Mouse (Mus musculus): ENCODE measurements around the gene Mapk8ip1. TPM values are rescaled to one million over a fixed set of nuclear protein-coding genes. Genes with fewer than 3 reads are reported as not detected.

Mapk8ip1 gene
- polyA plus RNA-seq, 1 experiment, result 0.20 TPM

GRCm38 (mm10) chr2:92350686-92351085 lies 50.4 kb downstream of the Mapk8ip1 start:
- H3K4me3 ChIP-seq (replicated peaks), result no peak overlapping the region
- H3K4me1 ChIP-seq, result peaks cover 45% of the 10 kb centered on the region
- H3K36me3 ChIP-seq (replicated peaks; ENCODE audit: low read length), result peaks cover 95% of the 10 kb centered on the region
- TF ChIP-seq GATA1 (IDR thresholded peaks at IDR 0.05; ENCODE audit: borderline replicate concordance, low read length), result no peak
- TF ChIP-seq FLI1 (IDR thresholded peaks at IDR 0.05; ENCODE audit: low read length), result no peak
- no peaks in the 10 kb centered on the region for H3K9me3 ChIP-seq
- H3K27me3 ChIP-seq (replicated peaks), result no peaks in the 10 kb centered on the region

- H3K4me1 ChIP-seq, result peaks cover 47% of the 10 kb centered on the region
- H3K36me3 ChIP-seq (replicated peaks; ENCODE audit: low read length), result peaks cover 94% of the 10 kb centered on the region
- H3K9me3 ChIP-seq, result no peaks in the 10 kb centered on the region
- TF ChIP-seq FLI1 (IDR thresholded peaks at IDR 0.05; ENCODE audit: low read length) (no peak), GATA1 (IDR thresholded peaks at IDR 0.05; ENCODE audit: borderline replicate concordance, low read length) (no peak)
- H3K4me3 ChIP-seq (replicated peaks), result no peak overlapping the region
- H3K27me3 ChIP-seq (replicated peaks), result no peaks in the 10 kb centered on the region
Observed at GRCm38 (mm10) chr2:92349589-92350425, 51.3 kb downstream of the Mapk8ip1 start.

- Histone ChIP-seq H3K4me1 (peaks cover 46% of the 10 kb centered on the region), H3K9me3 (no peaks in the 10 kb centered on the region), H3K27me3 (replicated peaks) (no peaks in the 10 kb centered on the region), H3K4me3 (replicated peaks) (no peak overlapping the region), H3K36me3 (replicated peaks; ENCODE audit: low read length) (peaks cover 89% of the 10 kb centered on the region)
- TF ChIP-seq FLI1 (IDR thresholded peaks at IDR 0.05; ENCODE audit: low read length), result no peak
- no peak for TF ChIP-seq GATA1 (IDR thresholded peaks at IDR 0.05; ENCODE audit: borderline replicate concordance, low read length)
Observed at GRCm38 (mm10) chr2:92347191-92347590, 53.9 kb downstream of the Mapk8ip1 start.

GRCm38 (mm10) chr2:92342418-92342817 lies 58.6 kb downstream of the Mapk8ip1 start:
- H3K27me3 ChIP-seq (replicated peaks), result no peaks in the 10 kb centered on the region
- peaks cover 42% of the 10 kb centered on the region for H3K4me1 ChIP-seq
- no peak for TF ChIP-seq GATA1 (IDR thresholded peaks at IDR 0.05; ENCODE audit: borderline replicate concordance, low read length)
- no peak for TF ChIP-seq FLI1 (IDR thresholded peaks at IDR 0.05; ENCODE audit: low read length)
- H3K36me3 ChIP-seq (replicated peaks; ENCODE audit: low read length), result peaks cover 86% of the 10 kb centered on the region
- no peak overlapping the region for H3K4me3 ChIP-seq (replicated peaks)
- H3K9me3 ChIP-seq, result no peaks in the 10 kb centered on the region

Other genes with a start within 250 kb of the Mapk8ip1 start
- 28.2 and 40.3 TPM in 2 replicates for gene Pex16, start 26.6 kb downstream of the Mapk8ip1 start, polyA plus RNA-seq (2012; ENCODE audit: insufficient read depth, low replicate concordance)
- not detected in 2 replicates for gene Large2, start 26.4 kb downstream of the Mapk8ip1 start, polyA plus RNA-seq (2012; ENCODE audit: insufficient read depth, low replicate concordance)
- gene 1700029I15Rik, start 18.7 kb downstream of the Mapk8ip1 start, polyA plus RNA-seq (2012; ENCODE audit: insufficient read depth, low replicate concordance), result 3.6 TPM in 1 of 2 replicates, not detected in the other
- gene Cry2, start 32.8 kb upstream of the Mapk8ip1 start, polyA plus RNA-seq (2012; ENCODE audit: insufficient read depth, low replicate concordance), result 4.1 and 10.1 TPM in 2 replicates
- gene Slc35c1, start 59.3 kb upstream of the Mapk8ip1 start, polyA plus RNA-seq (2012; ENCODE audit: insufficient read depth, low replicate concordance), result 10.3 and 11.7 TPM in 2 replicates
- gene Chst1, start 198.4 kb upstream of the Mapk8ip1 start, polyA plus RNA-seq (2012; ENCODE audit: insufficient read depth, low replicate concordance), result 0.45 TPM in 1 of 2 replicates, not detected in the other